Mouse (Mus musculus) liver, embryonic 12.5 days (tissue): ENCODE measurements around the gene Methig1. TPM values are rescaled to one million over a fixed set of nuclear protein-coding genes. Genes with fewer than 3 reads are reported as not detected.
A peak's percentile ranks its signal among the peaks of the same experiment; 100 is the strongest.
"Not testable (repeated sequence)": the region's sequence is repeated elsewhere in the genome, so short reads cannot be mapped to it uniquely, and the experiment has no call there.

Experiments
- ATAC-seq: fragments of 200-750 bp; cut with Nextera tagmentation; 2 replicates; pipeline ENCODE4 v1.8.0; 2017; ENCODE audit warnings: moderate number of reproducible peaks, mild to moderate bottlenecking, moderate library complexity
- H3K27ac ChIP-seq: fragments of 300-500 bp; sonication (generic); 2 replicates; pipeline ENCODE4 v1.5.1; 2016; ENCODE audit warnings: mild to moderate bottlenecking
- H3K27me3 ChIP-seq: fragments of 300-500 bp; sonication (generic); replicated peaks from 2 replicates; pipeline ENCODE4 v1.6.1; 2016; ENCODE audit warnings: mild to moderate bottlenecking, moderate library complexity
- H3K36me3 ChIP-seq: fragments of 300-500 bp; sonication (generic); 2 replicates; pipeline ENCODE4 v1.6.1; 2016; ENCODE audit warnings: mild to moderate bottlenecking, moderate library complexity
- H3K4me1 ChIP-seq: fragments of 300-500 bp; sonication (generic); 2 replicates; pipeline ENCODE4 v1.6.1; 2016
- H3K4me2 ChIP-seq: fragments of 300-500 bp; sonication (generic); 2 replicates; pipeline ENCODE4 v1.6.1; 2016; ENCODE audit warnings: mild to moderate bottlenecking, moderate library complexity
- H3K4me3 ChIP-seq: fragments of 300-500 bp; sonication (generic); 2 replicates; pipeline ENCODE4 v1.5.1; 2016; ENCODE audit warnings: mild to moderate bottlenecking, moderate library complexity
- H3K9ac ChIP-seq: fragments of 300-500 bp; sonication (generic); 2 replicates; pipeline ENCODE4 v1.6.1; 2016; ENCODE audit warnings: mild to moderate bottlenecking, moderate library complexity
- H3K9me3 ChIP-seq: fragments of 300-500 bp; sonication (generic); replicated peaks from 2 replicates; pipeline ENCODE4 v1.6.1; 2016; ENCODE audit warnings: mild to moderate bottlenecking, moderate library complexity
- WGBS: fragments of 180-500 bp; shearing (Covaris S2); methylation state at CpG from one replicate; pipeline ENCODE4 v1.1.7; 2016; ENCODE audit not compliant: insufficient replicate concordance; 5-methylcytosine and 5-hydroxymethylcytosine counted together
- polyA plus RNA-seq: library from polyadenylated mRNA; unstranded; fragments of >200 nt; fragmentation: Nextera tagmentation; extraction: Ambion mirVana; gene quantifications from 2 replicates; pipeline ENCODE4 v1.2.1, GENCODE M21; 2016

The Methig1 gene
- not detected in 2 replicates for polyA plus RNA-seq

- Histone ChIP-seq H3K4me3 (no peak within 1 kb of the TSS), H3K27me3 (peaks cover 7% of the 10 kb centered on the region), H3K36me3 (no peaks in the 10 kb centered on the region), H3K27ac (no peak within 1 kb of the TSS), H3K4me2 (no peak within 1 kb of the TSS), H3K4me1 (no peaks in the 10 kb centered on the region), H3K9me3 (no peaks in the 10 kb centered on the region), H3K9ac (no peak within 1 kb of the TSS)
- ATAC-seq: no peak
- 68% methylated on average over 10 of the region's 10 CpGs for WGBS
These were observed at the start of gene Methig1, which contains the start of gene Mettl7a2 for GRCm38 (mm10) chr15:100352711-100353250. Gene Methig1 (plus strand): TSS chr15:100353149. Gene Mettl7a2 (plus strand): TSS chr15:100353200.

GRCm38 (mm10) chr15:100303428-100304018 is 49.4 kb upstream of the Methig1 start:
- Histone ChIP-seq H3K4me3 (peak overlapping the region; percentile 70), H3K4me2 (peak overlapping the region; percentile 88), H3K9ac (peak overlapping the region; percentile 82; the same call in 1 of the 2 replicates), H3K27me3 (no peaks in the 10 kb centered on the region), H3K27ac (peak overlapping the region; percentile 93), H3K4me1 (peaks cover 48% of the 10 kb centered on the region), H3K36me3 (no peaks in the 10 kb centered on the region), H3K9me3 (no peaks in the 10 kb centered on the region)
- no peak for ATAC-seq
- 46% methylated on average over 8 of the region's 8 CpGs for WGBS

- Histone ChIP-seq H3K4me3 (peak within 1 kb of the TSS; percentile 70), H3K27me3 (no peaks in the 10 kb centered on the region), H3K4me2 (peak within 1 kb of the TSS; percentile 88), H3K27ac (peak within 1 kb of the TSS; percentile 93), H3K9me3 (no peaks in the 10 kb centered on the region), H3K36me3 (no peaks in the 10 kb centered on the region), H3K4me1 (peaks cover 48% of the 10 kb centered on the region), H3K9ac (peak within 1 kb of the TSS; percentile 82)
- peak; percentile 78 for ATAC-seq
- 2% methylated on average over 21 of the region's 30 CpGs for WGBS
These were observed 48.6 kb upstream of the Methig1 start, which contains the start of gene Mettl7a1 for GRCm38 (mm10) chr15:100304019-100304991. Gene Mettl7a1 (plus strand): TSS chr15:100304140.

GRCm38 (mm10) chr15:100306201-100306600 is 46.7 kb upstream of the Methig1 start:
- WGBS: 64% methylated on average over 2 of the region's 2 CpGs
- H3K9ac ChIP-seq: no peak overlapping the region; the same call in 1 of the 2 replicates
- peak overlapping the region; percentile 88 for H3K4me2 ChIP-seq
- no peak overlapping the region for H3K27ac ChIP-seq
- no peaks in the 10 kb centered on the region for H3K27me3 ChIP-seq
- H3K4me3 ChIP-seq: peak overlapping the region; percentile 70; the same call in 1 of the 2 replicates
- peaks cover 37% of the 10 kb centered on the region for H3K4me1 ChIP-seq
- H3K9me3 ChIP-seq: no peaks in the 10 kb centered on the region
- no peak for ATAC-seq
- H3K36me3 ChIP-seq: no peaks in the 10 kb centered on the region

GRCm38 (mm10) chr15:100307438-100308096 is 45.4 kb upstream of the Methig1 start:
- H3K9ac ChIP-seq, H3K36me3 ChIP-seq, H3K9me3 ChIP-seq, H3K27ac ChIP-seq, H3K27me3 ChIP-seq, H3K4me3 ChIP-seq: not testable (repeated sequence)
- 25% methylated on average over 11 of the region's 11 CpGs for WGBS
- peak; percentile 35; the same call in 1 of the 2 replicates for ATAC-seq
- Histone ChIP-seq H3K4me1 (peaks cover 46% of the 10 kb centered on the region), H3K4me2 (0 out of 2 replicates have a peak overlapping the region, but pooled peaks have one; percentile 12)

GRCm38 (mm10) chr15:100312346-100312745 is 40.6 kb upstream of the Methig1 start:
- peaks cover 13% of the 10 kb centered on the region for H3K36me3 ChIP-seq
- H3K4me1 ChIP-seq: peaks cover 15% of the 10 kb centered on the region
- no peak overlapping the region for H3K4me2 ChIP-seq
- H3K4me3 ChIP-seq: no peak overlapping the region
- H3K9ac ChIP-seq: no peak overlapping the region
- H3K27me3 ChIP-seq: no peaks in the 10 kb centered on the region
- no peak overlapping the region for H3K27ac ChIP-seq
- 56% methylated on average over 2 of the region's 2 CpGs for WGBS
- H3K9me3 ChIP-seq: no peaks in the 10 kb centered on the region
- no peak for ATAC-seq

- Histone ChIP-seq H3K4me2 (no peak overlapping the region), H3K4me3 (no peak overlapping the region), H3K27ac (no peak overlapping the region), H3K27me3 (no peaks in the 10 kb centered on the region), H3K9ac (no peak overlapping the region), H3K9me3 (no peaks in the 10 kb centered on the region), H3K36me3 (peaks cover 13% of the 10 kb centered on the region), H3K4me1 (peaks cover 12% of the 10 kb centered on the region)
- ATAC-seq: no peak
- 86% methylated on average over 5 of the region's 5 CpGs for WGBS
These were observed 38.4 kb upstream of the Methig1 start for GRCm38 (mm10) chr15:100314448-100315145.

GRCm38 (mm10) chr15:100318014-100318671 is 34.8 kb upstream of the Methig1 start:
- 52% methylated on average over 4 of the region's 4 CpGs for WGBS
- not testable (repeated sequence) for ATAC-seq, H3K9me3 ChIP-seq, H3K4me1 ChIP-seq, H3K4me2 ChIP-seq, H3K4me3 ChIP-seq, H3K27me3 ChIP-seq, H3K9ac ChIP-seq, H3K36me3 ChIP-seq, H3K27ac ChIP-seq

- Histone ChIP-seq H3K27me3 (no peaks in the 10 kb centered on the region), H3K36me3 (peaks cover 2% of the 10 kb centered on the region), H3K4me3 (no peak overlapping the region), H3K9me3 (no peaks in the 10 kb centered on the region), H3K4me1 (peaks cover 14% of the 10 kb centered on the region), H3K27ac (no peak overlapping the region), H3K9ac (no peak overlapping the region), H3K4me2 (no peak overlapping the region)
- no peak for ATAC-seq
- 50% methylated on average over 1 of the region's 1 CpGs for WGBS
These were observed 33.1 kb upstream of the Methig1 start for GRCm38 (mm10) chr15:100319884-100320283.

GRCm38 (mm10) chr15:100320295-100320905 is 32.5 kb upstream of the Methig1 start:
- Histone ChIP-seq H3K36me3 (no peaks in the 10 kb centered on the region), H3K4me1 (peaks cover 14% of the 10 kb centered on the region), H3K9ac (no peak overlapping the region), H3K9me3 (no peaks in the 10 kb centered on the region), H3K27me3 (no peaks in the 10 kb centered on the region), H3K27ac (no peak overlapping the region), H3K4me3 (no peak overlapping the region), H3K4me2 (no peak overlapping the region)
- WGBS: 57% methylated on average over 9 of the region's 9 CpGs
- no peak for ATAC-seq
